ENCODE assay signal across 29 mouse cellular contexts in genomic region chr10:117288197-117289033, GRCm38 (mm10). TPM values are rescaled to one million over a fixed set of nuclear protein-coding genes. Genes with fewer than 3 reads are reported as not detected.
DNase-seq lines count a peak whose midpoint lies in the region; ATAC-seq and TF ChIP-seq lines count a peak whose summit lies in the region.
"Had no signal": no experiment of that assay in that cellular context is flagged by ENCODE, and none has a peak within 500 bp of the region (broad histone marks: within the 10 kb centered on the region; RNA-seq: fewer than 3 reads in every experiment).

No protein-coding gene starts in this region.

- no peaks in the 10 kb centered on the region for H3K9me3 ChIP-seq in heart, embryonic 10.5 days
- H3K9me3 ChIP-seq: embryonic facial prominence, embryonic 10.5 days; hindbrain, embryonic 13.5 days; limb, embryonic 15.5 days; megakaryocyte, embryonic 14.5 days had no signal

- intact Hi-C loops in heart, adult 2 months (cut with DNase I), result no loop called here

- TF ChIP-seq POLR2A in heart, adult 2 months (IDR thresholded peaks at IDR 0.05; ENCODE audit: insufficient read depth, low read depth, low read length), result no peak
- no peak for TF ChIP-seq POLR2A in bone marrow, adult 2 months (IDR thresholded peaks at IDR 0.05; ENCODE audit: borderline replicate concordance, control insufficient read depth, low read depth, low read length)
- no peak for TF ChIP-seq POLR2A in thymus, adult 2 months (IDR thresholded peaks at IDR 0.05; ENCODE audit: control insufficient read depth, extremely low read depth, insufficient read depth, low read length, poor library complexity)

- H3K9ac ChIP-seq in heart, adult 2 months (ENCODE audit: low read depth, low read length), result no peak overlapping the region
- H3K9ac ChIP-seq: hindbrain, embryonic 13.5 days; limb, embryonic 15.5 days had no signal

- no peak overlapping the region for H3K4me3 ChIP-seq in heart, embryonic 10.5 days
- H3K4me3 ChIP-seq in heart, adult 2 months, result no peak overlapping the region
- H3K4me3 ChIP-seq in bone marrow, adult 2 months (replicated peaks; ENCODE audit: control insufficient read depth, low read depth, low read length), result no peak overlapping the region
- H3K4me3 ChIP-seq in thymus, adult 2 months (ENCODE audit: control insufficient read depth, insufficient read depth, low read length), result no peak overlapping the region
- H3K4me3 ChIP-seq: embryonic facial prominence, embryonic 10.5 days; hindbrain, embryonic 13.5 days; layer of hippocampus, adult 2 months; limb, embryonic 15.5 days; megakaryocyte, embryonic 14.5 days; myocyte had no signal

- peak overlapping the region; percentile 57 for H3K27ac ChIP-seq in heart, embryonic 10.5 days
- H3K27ac ChIP-seq in heart, adult 2 months, result no peak overlapping the region
- peak overlapping the region; percentile 79 for H3K27ac ChIP-seq in bone marrow, adult 2 months (ENCODE audit: control insufficient read depth, insufficient read depth, low read depth, low read length, poor library complexity)
- H3K27ac ChIP-seq in thymus, adult 2 months (ENCODE audit: control insufficient read depth, insufficient read depth, low read length), result no peak overlapping the region
- H3K27ac ChIP-seq: embryonic facial prominence, embryonic 10.5 days; hindbrain, embryonic 13.5 days; layer of hippocampus, adult 2 months; limb, embryonic 15.5 days had no signal

- peaks cover 22% of the 10 kb centered on the region for H3K4me1 ChIP-seq in heart, embryonic 10.5 days
- no peaks in the 10 kb centered on the region for H3K4me1 ChIP-seq in heart, adult 2 months (ENCODE audit: control insufficient read depth, insufficient read depth, low read length)
- no peaks in the 10 kb centered on the region; the same call in 1 of the 2 replicates for H3K4me1 ChIP-seq in bone marrow, adult 2 months (ENCODE audit: control insufficient read depth, insufficient read depth, low read length)
- no peaks in the 10 kb centered on the region for H3K4me1 ChIP-seq in thymus, adult 2 months (replicated peaks; ENCODE audit: control insufficient read depth, insufficient read depth, low read length)
- H3K4me1 ChIP-seq: embryonic facial prominence, embryonic 10.5 days; hindbrain, embryonic 13.5 days; limb, embryonic 15.5 days had no signal

- H3K27me3 ChIP-seq in heart, embryonic 10.5 days (ENCODE audit: insufficient read depth, poor library complexity, severe bottlenecking), result peaks cover 16% of the 10 kb centered on the region; the same call in 1 of the 2 replicates
- H3K27me3 ChIP-seq in heart, adult 2 months (ENCODE audit: control insufficient read depth, insufficient read depth, low read length), result no peaks in the 10 kb centered on the region
- no peaks in the 10 kb centered on the region for H3K27me3 ChIP-seq in thymus, adult 2 months (ENCODE audit: control insufficient read depth, insufficient read depth, low read length)
- H3K27me3 ChIP-seq: hindbrain, embryonic 13.5 days; limb, embryonic 15.5 days had no signal

- no peak for TF ChIP-seq EP300 in heart, adult 2 months (IDR thresholded peaks at IDR 0.05; ENCODE audit: insufficient read depth, low read depth, low read length)

- peak; percentile 71 for ATAC-seq in megakaryocyte, adult 5-6 weeks (ENCODE audit: poor library complexity, severe bottlenecking)
- ATAC-seq: inflammation-experienced regulatory T-cells, adult 6 months had no signal

- WGBS in heart, embryonic 10.5 days, result 89% methylated on average over 9 of the region's 9 CpGs
- WGBS in heart, adult 2 months, result 88% methylated on average over 9 of the region's 9 CpGs
- 69% methylated on average over 9 of the region's 9 CpGs for WGBS in bone marrow, adult 2 months
- 91% methylated on average over 9 of the region's 9 CpGs for WGBS in thymus, adult 2 months

- no peaks in the 10 kb centered on the region for H3K36me3 ChIP-seq in heart, embryonic 10.5 days
- H3K36me3 ChIP-seq in heart, adult 2 months (ENCODE audit: control insufficient read depth, insufficient read depth, low read length), result no peaks in the 10 kb centered on the region
- no peaks in the 10 kb centered on the region for H3K36me3 ChIP-seq in thymus, adult 2 months (ENCODE audit: control insufficient read depth, insufficient read depth, low read length)
- H3K36me3 ChIP-seq: embryonic facial prominence, embryonic 10.5 days; hindbrain, embryonic 13.5 days; limb, embryonic 15.5 days had no signal

- no peak for TF ChIP-seq CTCF in heart, adult 2 months (IDR thresholded peaks at IDR 0.05)
- TF ChIP-seq CTCF in bone marrow, adult 2 months (IDR thresholded peaks at IDR 0.05; ENCODE audit: control insufficient read depth, insufficient read depth, low read length), result no peak
- no peak for TF ChIP-seq CTCF in thymus, adult 2 months (IDR thresholded peaks at IDR 0.05; ENCODE audit: borderline replicate concordance, control insufficient read depth, extremely low read depth, insufficient read depth, low read length, poor library complexity)

- no peaks in the 10 kb centered on the region for H3K79me2 ChIP-seq in heart, adult 2 months (replicated peaks; ENCODE audit: control insufficient read depth, insufficient read depth, low read length)

- DNase-seq in heart, embryonic 10.5 days (ENCODE audit: low spot score), result no peak
- no peak for DNase-seq in heart, adult 2 months
- DNase-seq in layer of hippocampus, adult 9-11 months, result peak; percentile 18
- DNase-seq in layer of hippocampus, adult 9-10 months (ENCODE audit: low spot score), result no peak
- DNase-seq in thymus, adult 2 months, result no peak
- DNase-seq in adrenal gland, postnatal 4 days (ENCODE audit: low spot score in 2 of 2), result no peak
- DNase-seq: cerebellum, adult 18-20 months; cerebellum, postnatal 36 days; kidney, adult 8-10 months; kidney, postnatal 14 days; midbrain, embryonic 14.5 days; right cerebral cortex, postnatal 14 days had no signal

RNA-seq across cellular contexts. Expression of gene Lyz1, which starts 4.3 kb away (rescaled TPM):
- polyA plus RNA-seq in heart, embryonic 10.5 days (2016; fragmentation: Nextera tagmentation; extraction: Ambion mirVana), result 2.3 and 11.4 TPM in 2 replicates
- total RNA-seq in heart, adult 2 months (2021), result 10 to 100 TPM; 13.2 to 18.8 TPM
- polyA plus RNA-seq in heart, adult 2 months (2012; rRNA removed), result 2.0 and 4.8 TPM in 2 replicates
- polyA plus RNA-seq in bone marrow, adult 2 months (2011; ENCODE audit: insufficient read depth, insufficient read length, low replicate concordance, missing spikeins), result 5.6 TPM in 1 of 2 replicates, not detected in the other
- 10.3 and 15.7 TPM in 2 replicates for total RNA-seq in megakaryocyte, adult 5-6 weeks (2015)
- total RNA-seq in megakaryocyte, adult 5-6 weeks (2017), result 9.5 and 10.7 TPM in 2 replicates
- 12.7 and 18.6 TPM in 2 replicates for polyA plus RNA-seq in thymus, adult 2 months (2012; rRNA removed)
- total RNA-seq in adrenal gland, postnatal 4 days (2021), result 1 to 10 TPM; 6.8 to 8.3 TPM
- polyA plus RNA-seq: embryonic facial prominence, embryonic 10.5 days; forebrain, embryonic 11.5 days; hindbrain, embryonic 13.5 days; midbrain, embryonic 14.5 days; myocyte; neural tube, embryonic 14.5 days had no signal

RNA-seq across cellular contexts. Expression of gene Lyz2, which starts 6.3 kb away (rescaled TPM):
- polyA plus RNA-seq in heart, embryonic 10.5 days (2016; fragmentation: Nextera tagmentation; extraction: Ambion mirVana), result 26.2 and 60.7 TPM in 2 replicates
- 100 to 1,000 TPM; 149 to 190 TPM for total RNA-seq in heart, adult 2 months (2021)
- polyA plus RNA-seq in heart, adult 2 months (2012; rRNA removed), result 178 and 198 TPM in 2 replicates
- 276 and 1,158 TPM in 2 replicates for polyA plus RNA-seq in bone marrow, adult 2 months (2011; ENCODE audit: insufficient read depth, insufficient read length, low replicate concordance, missing spikeins)
- 25,165 and 27,808 TPM in 2 replicates for total RNA-seq in megakaryocyte, adult 5-6 weeks (2015)
- 22,947 and 27,911 TPM in 2 replicates for total RNA-seq in megakaryocyte, adult 5-6 weeks (2017)
- polyA plus RNA-seq in thymus, adult 2 months (2012; rRNA removed), result 301 and 482 TPM in 2 replicates
- 10 to 100 TPM; 59.8 to 74.8 TPM for total RNA-seq in adrenal gland, postnatal 4 days (2021)

RNA-seq across cellular contexts. Expression of gene 9530003J23Rik, which starts 49.9 kb away (rescaled TPM):
- polyA plus RNA-seq in heart, embryonic 10.5 days (2016; fragmentation: Nextera tagmentation; extraction: Ambion mirVana), result not detected in 2 replicates
- not detected for total RNA-seq in heart, adult 2 months (2021)
- polyA plus RNA-seq in heart, adult 2 months (2012; rRNA removed), result not detected in 2 replicates
- not detected in 2 replicates for polyA plus RNA-seq in bone marrow, adult 2 months (2011; ENCODE audit: insufficient read depth, insufficient read length, low replicate concordance, missing spikeins)
- total RNA-seq in megakaryocyte, adult 5-6 weeks (2015), result not detected in 2 replicates
- total RNA-seq in megakaryocyte, adult 5-6 weeks (2017), result not detected in 2 replicates
- polyA plus RNA-seq in thymus, adult 2 months (2012; rRNA removed), result not detected in 2 replicates
- total RNA-seq in adrenal gland, postnatal 4 days (2021), result not detected
- total RNA-seq: adrenal gland, adult 18-20 months; gastrocnemius, adult 18-20 months; layer of hippocampus, adult 2 months; left cerebral cortex, adult 18-20 months; left cerebral cortex, postnatal 36 days had no signal
- polyA plus RNA-seq: embryonic facial prominence, embryonic 10.5 days; forebrain, embryonic 11.5 days; inflammation-experienced regulatory T-cells, adult 6 months; limb, embryonic 15.5 days; midbrain, embryonic 14.5 days; myocyte; neural tube, embryonic 14.5 days; stomach, embryonic 16.5 days; thymus, postnatal 0 days had no signal

Comparison
In these comparisons a context has a peak if more than half of its experiments do, and no peak if none do; other contexts are left out.
1. H3K27ac ChIP-seq: peak in heart, embryonic 10.5 days (single experiment) and bone marrow, adult 2 months (single experiment); none in heart, adult 2 months (single experiment) and thymus, adult 2 months (single experiment).